In the genomic region with DNA sequence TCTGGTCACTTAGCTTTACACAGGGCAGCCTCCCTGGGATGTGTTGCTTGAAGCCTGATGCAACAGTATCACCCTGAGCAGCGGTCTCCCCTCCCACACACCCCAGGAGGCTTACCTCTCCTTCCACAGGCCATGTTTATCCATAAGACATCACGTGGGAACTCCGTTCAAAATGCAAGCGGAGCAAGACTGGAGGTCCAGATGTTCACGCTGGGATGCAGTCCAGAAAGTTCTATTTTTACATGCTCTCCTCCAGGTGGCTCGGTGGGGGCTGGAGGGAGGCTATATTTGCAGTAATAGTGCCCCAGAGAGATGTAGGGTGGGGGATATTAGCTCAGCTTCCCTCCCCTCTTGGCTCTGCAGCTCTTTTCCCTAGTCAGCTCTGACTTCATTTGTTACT, we compare ENCODE assay signal across 8 mouse cellular contexts. TPM values are rescaled to one million over a fixed set of nuclear protein-coding genes. Genes with fewer than 3 reads are reported as not detected.
DNase-seq lines count a peak whose midpoint lies in the region; ATAC-seq lines count a peak whose summit lies in the region.

No protein-coding gene starts in this region.

- H3K4me2 ChIP-seq in liver, embryonic 12.5 days: no peak overlapping the region

- ATAC-seq in liver, embryonic 12.5 days: no peak
- ATAC-seq in inflammation-experienced regulatory T-cells, adult 6 months: no peak

- H3K4me3 ChIP-seq in liver, embryonic 12.5 days: no peak overlapping the region

- DNase-seq in cerebellum, postnatal 14 days: peak; percentile 21 to 34
- DNase-seq in cerebellum, adult 18-20 months: no peak
- peak; percentile 31 for DNase-seq in liver
- peak; percentile 66 to 69 for DNase-seq in heart, postnatal 14 days
- peak; percentile 70 for DNase-seq in skeletal muscle tissue, adult 2 months (ENCODE audit: low read depth, low spot score)
- no peak for DNase-seq in cerebellum, postnatal 36 days

- intact Hi-C loops in heart, postnatal 14 days (cut with DNase I): loop anchor here (1.0 to 10.0 kb wide), 3 partner anchors 93 to 679 kb away; no protein-coding TSS in a partner anchor

- H3K9ac ChIP-seq in liver, embryonic 12.5 days: no peak overlapping the region

- WGBS in liver, embryonic 12.5 days (ENCODE audit: insufficient replicate concordance): 56% methylated on average over 6 of the region's 6 CpGs

- H3K4me1 ChIP-seq in liver, embryonic 12.5 days: no peaks in the 10 kb centered on the region

- no peaks in the 10 kb centered on the region for H3K9me3 ChIP-seq in liver, embryonic 12.5 days (replicated peaks)

- H3K27ac ChIP-seq in liver, embryonic 12.5 days: no peak overlapping the region

- H3K27me3 ChIP-seq in liver, embryonic 12.5 days (replicated peaks): no peaks in the 10 kb centered on the region

- no peaks in the 10 kb centered on the region for H3K36me3 ChIP-seq in liver, embryonic 12.5 days

RNA-seq across cellular contexts. Expression of a gene that starts 33.5 kb away (rescaled TPM):
- 55.4 and 56.3 TPM in 2 replicates for polyA plus RNA-seq in liver, embryonic 12.5 days (2016; fragmentation: Nextera tagmentation; extraction: Ambion mirVana)
- 10 to 100 TPM; 83.0 to 89.6 TPM for total RNA-seq in heart, postnatal 14 days (2021)
- polyA plus RNA-seq in inflammation-experienced regulatory T-cells, adult 6 months (2017; shearing (Covaris generic)): 100 to 1,000 TPM; 159 to 229 (median 184) TPM

Comparison
In these comparisons a context has a peak if more than half of its experiments do, and no peak if none do; other contexts are left out.
1. DNase-seq: peak in cerebellum, postnatal 14 days (2 of 2), liver (single experiment), heart, postnatal 14 days (2 of 2) and skeletal muscle tissue, adult 2 months (single experiment); none in cerebellum, adult 18-20 months (0 of 2) and cerebellum, postnatal 36 days (0 of 2).